8 mouse cellular contexts compared by ENCODE assay signal in the genomic region with DNA sequence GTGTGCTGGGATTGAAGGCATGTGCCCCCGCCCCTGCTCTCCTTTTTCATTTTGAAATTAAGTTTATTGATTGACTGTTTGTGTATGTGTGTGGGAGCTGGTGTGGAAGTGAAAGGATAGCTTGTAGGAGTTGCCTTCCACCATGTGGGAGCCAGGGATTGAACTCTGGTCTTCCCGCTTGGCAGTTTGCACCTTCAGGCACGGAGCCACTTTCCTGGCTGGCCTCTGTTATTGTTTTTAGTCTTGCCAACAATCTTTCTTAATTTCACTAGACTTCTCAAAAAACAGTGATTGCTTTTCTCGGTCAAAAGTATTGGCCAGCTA. TPM values are rescaled to one million over a fixed set of nuclear protein-coding genes. Genes with fewer than 3 reads are reported as not detected.
DNase-seq lines count a peak whose midpoint lies in the region; ATAC-seq and TF ChIP-seq lines count a peak whose summit lies in the region.

No protein-coding gene starts in this region.

- H3K36me3 ChIP-seq in lung, embryonic 14.5 days (ENCODE audit: insufficient read depth), result no peaks in the 10 kb centered on the region
- H3K36me3 ChIP-seq in forebrain, embryonic 15.5 days, result no peaks in the 10 kb centered on the region
- no peaks in the 10 kb centered on the region for H3K36me3 ChIP-seq in limb, embryonic 12.5 days
- no peaks in the 10 kb centered on the region for H3K36me3 ChIP-seq in neural tube, embryonic 14.5 days (ENCODE audit: control insufficient read depth, insufficient read depth, low read length)

- 0 out of 2 replicates have a peak, but pooled peaks have one; percentile 17 for ATAC-seq in lung, embryonic 14.5 days (ENCODE audit: insufficient read depth)
- ATAC-seq in forebrain, embryonic 15.5 days (replicated peaks), result no peak
- ATAC-seq in limb, embryonic 12.5 days (ENCODE audit: insufficient number of reproducible peaks, insufficient read depth, low FRiP score, low TSS enrichment, low read depth), result no peak
- no peak for ATAC-seq in neural tube, embryonic 14.5 days (ENCODE audit: low read depth)

- 0 out of 2 replicates have a peak, but pooled peaks cover 3% of the 10 kb centered on the region for H3K4me1 ChIP-seq in lung, embryonic 14.5 days (ENCODE audit: insufficient read depth)
- H3K4me1 ChIP-seq in forebrain, embryonic 15.5 days, result peaks cover 5% of the 10 kb centered on the region; the same call in 1 of the 2 replicates
- H3K4me1 ChIP-seq in limb, embryonic 12.5 days (replicated peaks), result peaks cover 9% of the 10 kb centered on the region; the same call in 1 of the 2 replicates
- no peaks in the 10 kb centered on the region for H3K4me1 ChIP-seq in neural tube, embryonic 14.5 days (ENCODE audit: control insufficient read depth, insufficient read depth, low read length)

- WGBS in lung, embryonic 14.5 days, result 57% methylated on average over 4 of the region's 4 CpGs
- WGBS in forebrain, embryonic 15.5 days, result 50% methylated on average over 4 of the region's 4 CpGs
- WGBS in limb, embryonic 12.5 days, result 81% methylated on average over 4 of the region's 4 CpGs
- WGBS in neural tube, embryonic 14.5 days, result 58% methylated on average over 4 of the region's 4 CpGs

- H3K4me2 ChIP-seq in lung, embryonic 14.5 days, result peak overlapping the region; percentile 68
- peak overlapping the region; percentile 55 for H3K4me2 ChIP-seq in forebrain, embryonic 15.5 days (replicated peaks)
- H3K4me2 ChIP-seq in limb, embryonic 12.5 days, result peak overlapping the region; percentile 66
- peak overlapping the region; percentile 61; the same call in 1 of the 2 replicates for H3K4me2 ChIP-seq in neural tube, embryonic 14.5 days (ENCODE audit: low read depth, low read length)

- no peak for DNase-seq in lung, embryonic 14.5 days
- DNase-seq in lung, postnatal 25 days (ENCODE audit: low spot score), result no peak
- no peak for DNase-seq in right cerebral cortex, adult 2 months (ENCODE audit: low spot score in 2 of 2)
- DNase-seq in cerebellum, adult 8-10 months, result no peak
- no peak for DNase-seq in right cerebral cortex, postnatal 4 days

- peak overlapping the region; percentile 42; the same call in 1 of the 2 replicates for H3K4me3 ChIP-seq in lung, embryonic 14.5 days (ENCODE audit: low read depth, low read length)
- H3K4me3 ChIP-seq in forebrain, embryonic 15.5 days, result peak overlapping the region; percentile 46
- H3K4me3 ChIP-seq in limb, embryonic 12.5 days (replicated peaks), result peak overlapping the region; percentile 53
- H3K4me3 ChIP-seq in neural tube, embryonic 14.5 days (ENCODE audit: low read depth, low read length), result peak overlapping the region; percentile 40

- no peak overlapping the region for H3K9ac ChIP-seq in lung, embryonic 14.5 days
- H3K9ac ChIP-seq in forebrain, embryonic 15.5 days (replicated peaks), result no peak overlapping the region
- H3K9ac ChIP-seq in limb, embryonic 12.5 days (replicated peaks), result no peak overlapping the region
- H3K9ac ChIP-seq in neural tube, embryonic 14.5 days (replicated peaks; ENCODE audit: low read depth, low read length), result 0 out of 2 replicates have a peak overlapping the region, but pooled peaks have one; percentile 32

- H3K27me3 ChIP-seq in lung, embryonic 14.5 days (ENCODE audit: insufficient read depth, low read length), result no peaks in the 10 kb centered on the region
- no peaks in the 10 kb centered on the region for H3K27me3 ChIP-seq in forebrain, embryonic 15.5 days
- H3K27me3 ChIP-seq in limb, embryonic 12.5 days, result no peaks in the 10 kb centered on the region
- no peaks in the 10 kb centered on the region for H3K27me3 ChIP-seq in neural tube, embryonic 14.5 days (ENCODE audit: control insufficient read depth, insufficient read depth, low read length)

- H3K9me3 ChIP-seq in lung, embryonic 14.5 days (ENCODE audit: low read depth, low read length), result no peaks in the 10 kb centered on the region
- H3K9me3 ChIP-seq in forebrain, embryonic 15.5 days, result no peaks in the 10 kb centered on the region
- H3K9me3 ChIP-seq in limb, embryonic 12.5 days, result no peaks in the 10 kb centered on the region
- H3K9me3 ChIP-seq in neural tube, embryonic 14.5 days (ENCODE audit: control insufficient read depth, low read length), result no peaks in the 10 kb centered on the region

- TF ChIP-seq CTCF in lung, embryonic 14.5 days (IDR thresholded peaks at IDR 0.05; ENCODE audit: low read depth), result no peak

- peak overlapping the region; percentile 42; the same call in 1 of the 2 replicates for H3K27ac ChIP-seq in lung, embryonic 14.5 days (ENCODE audit: low read depth)
- H3K27ac ChIP-seq in forebrain, embryonic 15.5 days (replicated peaks), result no peak overlapping the region
- H3K27ac ChIP-seq in limb, embryonic 12.5 days, result no peak overlapping the region
- H3K27ac ChIP-seq in neural tube, embryonic 14.5 days (ENCODE audit: low read depth, low read length), result no peak overlapping the region

RNA-seq across cellular contexts. Expression of a gene that starts 35.9 kb away (rescaled TPM):
- polyA plus RNA-seq in lung, embryonic 14.5 days (2014; fragmentation: Nextera tagmentation; extraction: Ambion mirVana), result 4.9 and 6.0 TPM in 2 replicates
- polyA plus RNA-seq in forebrain, embryonic 15.5 days (2015; fragmentation: Nextera tagmentation; extraction: Ambion mirVana), result 1.4 and 1.9 TPM in 2 replicates
- polyA plus RNA-seq in limb, embryonic 12.5 days (2016; fragmentation: Nextera tagmentation; extraction: Ambion mirVana), result 5.0 and 5.1 TPM in 2 replicates
- polyA plus RNA-seq in neural tube, embryonic 14.5 days (2014; fragmentation: Nextera tagmentation; extraction: Ambion mirVana), result 1.1 and 2.4 TPM in 2 replicates
